Mouse (Mus musculus) lung, embryonic 15.5 days (tissue): ENCODE measurements around the gene Stn1. TPM values are rescaled to one million over a fixed set of nuclear protein-coding genes. Genes with fewer than 3 reads are reported as not detected.
A peak's percentile ranks its signal among the peaks of the same experiment; 100 is the strongest.

ENCODE experiments used
- ATAC-seq: fragments of 200-750 bp; cut with Nextera tagmentation; 2 replicates; pipeline ENCODE4 v1.8.0; 2017; ENCODE audit warnings: moderate number of reproducible peaks, borderline replicate concordance; ENCODE audit not compliant: low FRiP score, low TSS enrichment; ENCODE audit errors: extremely low read depth
- H3K27ac ChIP-seq: fragments of 300-500 bp; sonication (generic); 2 replicates; pipeline ENCODE4 v1.5.1; 2015; ENCODE audit warnings: moderate library complexity, mild to moderate bottlenecking, inconsistent platforms
- H3K27me3 ChIP-seq: fragments of 300-500 bp; sonication (generic); 2 replicates; pipeline ENCODE4 v1.6.1; 2015; ENCODE audit warnings: inconsistent platforms
- H3K36me3 ChIP-seq: fragments of 300-500 bp; sonication (generic); 2 replicates; pipeline ENCODE4 v1.6.1; 2015; ENCODE audit warnings: inconsistent platforms
- H3K4me1 ChIP-seq: fragments of 300-500 bp; sonication (generic); 2 replicates; pipeline ENCODE4 v1.6.1; 2015; ENCODE audit warnings: inconsistent platforms
- H3K4me2 ChIP-seq: fragments of 300-500 bp; sonication (generic); 2 replicates; pipeline ENCODE4 v1.6.1; 2015; ENCODE audit warnings: inconsistent platforms, mild to moderate bottlenecking, moderate library complexity
- H3K4me3 ChIP-seq: fragments of 300-500 bp; sonication (generic); 2 replicates; pipeline ENCODE4 v1.5.1; 2015; ENCODE audit warnings: mild to moderate bottlenecking, inconsistent platforms
- H3K9ac ChIP-seq: fragments of 300-500 bp; sonication (generic); 2 replicates; pipeline ENCODE4 v1.6.1; 2015; ENCODE audit warnings: inconsistent platforms
- H3K9me3 ChIP-seq: fragments of 300-500 bp; sonication (generic); 2 replicates; pipeline ENCODE4 v1.6.1; 2016; ENCODE audit warnings: inconsistent platforms
- WGBS: fragments of 180-500 bp; shearing (Covaris S2); methylation state at CpG from one replicate; pipeline ENCODE4 v1.1.7; 2015; 5-methylcytosine and 5-hydroxymethylcytosine counted together
- polyA plus RNA-seq: library from polyadenylated mRNA; unstranded; fragments of >200 nt; fragmentation: Nextera tagmentation; extraction: Ambion mirVana; gene quantifications from 2 replicates; pipeline ENCODE4 v1.2.1, GENCODE M21; 2015

The Stn1 gene
- polyA plus RNA-seq, 1 experiment from 2014 or later = 55.9 TPM

DNA sequence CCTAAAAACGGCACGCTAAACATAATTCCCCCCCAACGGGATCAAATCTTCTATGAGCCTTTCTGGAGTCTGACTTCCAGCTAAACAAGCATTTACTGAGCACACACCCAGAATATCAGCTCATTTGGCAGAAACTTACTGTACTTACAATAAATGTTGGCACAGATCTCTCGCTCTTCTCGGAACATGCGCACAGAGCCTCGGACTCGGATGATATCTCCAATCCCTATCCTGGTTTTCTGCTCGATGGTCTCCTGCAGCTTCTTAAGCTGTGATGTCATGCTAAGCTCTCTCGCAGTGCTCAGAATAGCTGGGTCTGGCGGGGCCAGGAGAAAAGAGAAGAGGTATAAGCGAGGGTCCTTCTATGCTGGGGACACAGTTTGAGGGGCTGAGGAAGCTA lies 20.4 kb downstream of the Stn1 start:
- peaks cover 19% of the 10 kb centered on the region for H3K4me1 ChIP-seq
- H3K27ac ChIP-seq = no peak overlapping the region
- H3K9ac ChIP-seq = no peak overlapping the region
- no peaks in the 10 kb centered on the region for H3K9me3 ChIP-seq
- peaks cover 34% of the 10 kb centered on the region for H3K36me3 ChIP-seq
- ATAC-seq = no peak
- no peak overlapping the region for H3K4me3 ChIP-seq
- H3K4me2 ChIP-seq = no peak overlapping the region
- 86% methylated on average over 12 of the region's 12 CpGs for WGBS
- no peaks in the 10 kb centered on the region for H3K27me3 ChIP-seq

DNA sequence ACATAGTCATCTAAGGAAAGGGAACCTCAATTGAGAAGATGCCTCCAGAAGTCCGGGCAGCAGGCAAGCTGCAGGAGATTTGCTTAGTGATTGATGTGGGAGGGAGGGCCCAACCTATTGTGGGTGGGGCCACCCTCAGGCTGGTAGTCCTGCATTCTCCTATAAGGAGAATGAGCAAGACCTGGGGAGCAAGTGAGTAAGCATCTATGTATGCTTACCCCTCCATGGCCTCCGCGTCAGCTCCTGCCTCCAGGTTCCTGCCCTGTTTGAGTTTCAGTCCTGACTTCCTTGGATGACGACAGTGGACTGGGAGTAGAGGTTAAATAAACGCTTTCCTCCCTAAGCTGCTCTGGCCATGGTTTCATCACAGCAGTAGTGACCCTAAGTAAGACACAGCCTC lies 22.2 kb downstream of the Stn1 start:
- WGBS = 54% methylated on average over 5 of the region's 5 CpGs
- H3K4me3 ChIP-seq = no peak overlapping the region
- no peak for ATAC-seq
- H3K4me1 ChIP-seq = peaks cover 30% of the 10 kb centered on the region
- no peaks in the 10 kb centered on the region for H3K27me3 ChIP-seq
- H3K4me2 ChIP-seq = no peak overlapping the region
- H3K36me3 ChIP-seq = peaks cover 27% of the 10 kb centered on the region
- no peak overlapping the region for H3K9ac ChIP-seq
- H3K9me3 ChIP-seq = no peaks in the 10 kb centered on the region
- no peak overlapping the region for H3K27ac ChIP-seq

DNA sequence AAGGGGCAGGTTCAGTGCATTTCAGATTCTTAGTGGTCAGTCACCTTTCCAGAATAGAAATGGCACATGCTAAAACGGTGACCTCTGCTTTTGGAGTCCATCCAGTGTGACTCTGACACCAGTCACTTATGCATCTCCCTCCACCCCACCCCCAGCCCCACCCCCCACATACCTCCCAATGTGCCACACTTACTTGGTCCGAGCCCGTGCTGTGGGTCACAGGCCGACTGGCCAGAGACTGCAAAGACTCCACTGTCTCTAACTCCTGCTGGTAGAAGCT lies 23.7 kb downstream of the Stn1 start:
- Histone ChIP-seq H3K36me3 (peaks cover 27% of the 10 kb centered on the region), H3K4me3 (no peak overlapping the region), H3K27ac (no peak overlapping the region), H3K4me2 (no peak overlapping the region; the same call in 1 of the 2 replicates), H3K9me3 (no peaks in the 10 kb centered on the region), H3K4me1 (peaks cover 45% of the 10 kb centered on the region), H3K9ac (no peak overlapping the region), H3K27me3 (no peaks in the 10 kb centered on the region)
- no peak for ATAC-seq
- 53% methylated on average over 4 of the region's 4 CpGs for WGBS

GRCm38 (mm10) chr19:47512794-47513617 lies 24.3 kb downstream of the Stn1 start:
- H3K4me1 ChIP-seq = peaks cover 50% of the 10 kb centered on the region
- ATAC-seq = no peak
- H3K27ac ChIP-seq = peak overlapping the region; percentile 87
- H3K4me3 ChIP-seq = no peak overlapping the region
- no peaks in the 10 kb centered on the region for H3K9me3 ChIP-seq
- 47% methylated on average over 21 of the region's 21 CpGs for WGBS
- no peaks in the 10 kb centered on the region for H3K27me3 ChIP-seq
- H3K9ac ChIP-seq = no peak overlapping the region
- H3K4me2 ChIP-seq = no peak overlapping the region; the same call in 1 of the 2 replicates
- H3K36me3 ChIP-seq = peaks cover 27% of the 10 kb centered on the region

DNA sequence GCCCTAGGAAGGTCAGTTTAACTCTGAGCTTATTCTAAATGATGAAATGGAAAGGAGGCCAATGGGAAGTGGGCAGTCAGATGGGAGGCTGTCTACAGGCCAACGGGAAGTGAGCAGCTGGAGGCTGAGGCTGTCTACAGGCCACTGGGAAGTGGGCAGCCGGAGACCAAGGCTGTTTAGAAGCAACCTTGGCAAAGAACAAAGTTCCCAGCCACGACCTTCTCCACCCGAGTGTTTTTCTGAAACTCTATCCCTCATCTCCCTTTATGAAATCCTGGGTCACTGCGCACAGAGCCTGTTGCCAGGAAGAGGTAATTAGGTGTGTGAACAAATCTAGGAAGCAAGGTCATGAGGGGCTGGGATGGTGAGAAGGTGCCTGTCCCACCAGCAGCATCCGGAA lies 25.3 kb downstream of the Stn1 start:
- Histone ChIP-seq H3K9me3 (no peaks in the 10 kb centered on the region), H3K4me3 (no peak overlapping the region), H3K27me3 (no peaks in the 10 kb centered on the region), H3K4me2 (no peak overlapping the region), H3K9ac (no peak overlapping the region), H3K36me3 (peaks cover 27% of the 10 kb centered on the region), H3K27ac (peak overlapping the region; percentile 87), H3K4me1 (peaks cover 59% of the 10 kb centered on the region)
- no peak for ATAC-seq
- 47% methylated on average over 6 of the region's 6 CpGs for WGBS

DNA sequence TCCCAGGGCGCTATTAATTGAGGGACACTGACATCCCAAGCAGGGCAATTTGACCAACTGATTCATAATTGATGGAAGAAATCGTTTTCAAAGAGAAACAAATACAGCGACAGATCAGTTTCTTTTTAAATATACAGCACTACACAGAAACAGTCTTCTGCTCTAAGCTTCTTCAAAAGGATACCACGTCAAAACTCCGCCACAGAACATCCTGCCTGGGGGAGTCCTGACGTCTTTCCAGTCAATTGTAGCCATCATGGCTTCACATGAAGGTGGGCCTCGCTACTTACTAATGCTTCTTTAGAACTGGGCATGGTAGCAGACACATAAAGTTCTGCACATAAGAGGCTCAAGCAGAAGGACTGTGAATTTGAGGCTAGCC lies 26.0 kb downstream of the Stn1 start:
- 67% methylated on average over 7 of the region's 7 CpGs for WGBS
- no peak overlapping the region for H3K9ac ChIP-seq
- H3K36me3 ChIP-seq = peaks cover 23% of the 10 kb centered on the region
- no peak overlapping the region for H3K4me3 ChIP-seq
- peak overlapping the region; percentile 87 for H3K27ac ChIP-seq
- H3K4me1 ChIP-seq = peaks cover 59% of the 10 kb centered on the region
- no peak overlapping the region for H3K4me2 ChIP-seq
- no peaks in the 10 kb centered on the region for H3K9me3 ChIP-seq
- no peak for ATAC-seq
- H3K27me3 ChIP-seq = no peaks in the 10 kb centered on the region

DNA sequence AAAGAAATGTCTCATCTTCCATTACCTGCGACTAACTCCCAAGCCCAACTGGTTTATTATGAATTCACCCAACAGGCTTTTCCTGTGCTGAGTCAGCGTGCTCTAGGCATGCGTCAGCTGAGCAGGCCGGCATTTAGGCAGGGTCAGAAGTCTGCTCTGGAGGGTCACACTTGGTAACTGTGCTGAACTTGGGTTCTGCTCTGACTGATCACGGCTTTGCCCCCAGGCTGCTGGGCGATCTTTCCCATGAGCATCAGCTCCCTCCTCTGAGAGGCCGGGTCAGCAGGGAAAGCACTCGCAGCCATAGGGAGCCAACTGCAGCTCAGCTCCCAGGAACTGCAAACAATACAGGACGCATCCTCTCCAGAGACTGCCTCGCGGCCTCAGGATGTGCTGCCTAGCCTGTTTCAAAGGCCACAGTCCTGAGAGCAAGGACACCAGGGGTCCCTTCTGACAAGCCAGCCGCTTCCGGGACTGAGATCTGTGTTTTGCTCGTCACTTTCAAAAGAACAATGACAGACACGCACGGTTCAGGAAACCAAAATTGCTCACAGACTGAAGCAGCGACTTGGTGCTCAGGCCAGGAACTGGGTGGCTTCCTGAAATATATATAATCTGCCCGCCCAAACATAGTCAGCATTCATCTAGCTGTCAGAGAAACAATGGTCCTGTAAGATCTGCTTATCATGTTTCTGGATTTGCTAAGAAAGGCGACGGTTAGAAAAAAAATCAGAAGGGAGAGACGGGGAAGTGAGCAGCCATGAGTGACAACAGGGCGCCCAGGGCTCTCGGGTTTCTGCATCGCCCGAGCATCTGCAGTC lies 26.6 kb downstream of the Stn1 start:
- H3K9me3 ChIP-seq = no peaks in the 10 kb centered on the region
- peak overlapping the region; percentile 90 for H3K27ac ChIP-seq
- 48% methylated on average over 25 of the region's 25 CpGs for WGBS
- ATAC-seq = peak; percentile 17; the same call in 1 of the 2 replicates
- no peak overlapping the region for H3K9ac ChIP-seq
- no peak overlapping the region for H3K4me3 ChIP-seq
- H3K4me1 ChIP-seq = peaks cover 59% of the 10 kb centered on the region
- no peaks in the 10 kb centered on the region for H3K27me3 ChIP-seq
- no peak overlapping the region for H3K4me2 ChIP-seq
- H3K36me3 ChIP-seq = peaks cover 17% of the 10 kb centered on the region; the same call in 1 of the 2 replicates

DNA sequence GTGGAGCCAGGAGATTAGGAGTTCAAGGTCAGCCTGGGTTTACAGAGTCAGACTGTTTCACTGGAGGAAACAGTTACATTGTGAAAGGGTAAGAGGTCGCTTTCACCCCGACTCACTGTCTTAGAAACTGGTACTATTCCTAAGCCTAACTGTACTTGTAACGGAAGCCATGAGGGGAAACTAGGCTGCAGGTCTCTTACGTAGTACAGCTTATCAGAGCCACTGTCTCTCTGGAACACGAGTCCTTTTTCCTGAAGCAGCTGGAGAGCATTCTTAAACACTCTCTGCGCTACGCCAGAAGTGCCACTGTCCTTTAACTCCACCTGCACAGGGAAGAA lies 27.2 kb downstream of the Stn1 start:
- no peak overlapping the region for H3K4me2 ChIP-seq
- 57% methylated on average over 7 of the region's 7 CpGs for whole genome bisulfite sequencing
- peaks cover 59% of the 10 kb centered on the region for H3K4me1 ChIP-seq
- H3K36me3 ChIP-seq = peaks cover 12% of the 10 kb centered on the region; the same call in 1 of the 2 replicates
- H3K9me3 ChIP-seq = no peaks in the 10 kb centered on the region
- H3K27ac ChIP-seq = peak overlapping the region; percentile 90
- no peak overlapping the region for H3K4me3 ChIP-seq
- H3K9ac ChIP-seq = no peak overlapping the region
- ATAC-seq = no peak
- H3K27me3 ChIP-seq = no peaks in the 10 kb centered on the region

DNA sequence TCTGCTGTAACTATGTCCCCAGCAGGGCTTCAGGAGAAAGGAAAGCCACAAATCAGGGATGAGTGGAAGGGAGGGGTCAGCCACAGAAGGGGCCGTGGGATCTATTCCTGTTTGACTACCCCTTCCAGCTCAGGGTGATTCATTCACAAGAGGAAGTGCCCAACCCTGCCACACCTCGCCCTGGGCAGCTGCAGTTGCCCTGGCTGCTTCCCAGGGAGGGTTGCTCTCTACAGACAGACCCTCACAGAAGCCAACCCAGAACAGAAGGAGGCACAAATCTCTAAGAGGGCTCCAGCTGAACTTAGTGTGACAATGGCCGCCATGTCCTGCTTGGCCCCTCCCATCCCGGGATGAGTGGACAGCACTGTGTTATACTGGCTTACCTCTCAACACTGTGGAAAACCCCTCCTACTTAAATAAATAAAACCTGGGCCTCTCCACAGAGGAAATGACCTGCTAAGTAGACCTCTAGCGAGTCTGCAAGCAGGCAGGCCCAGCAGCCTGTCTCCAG lies 28.5 kb downstream of the Stn1 start:
- Histone ChIP-seq H3K4me2 (no peak overlapping the region), H3K9ac (no peak overlapping the region), H3K27ac (peak overlapping the region; percentile 90), H3K4me1 (peaks cover 55% of the 10 kb centered on the region), H3K9me3 (no peaks in the 10 kb centered on the region), H3K36me3 (no peaks in the 10 kb centered on the region), H3K27me3 (no peaks in the 10 kb centered on the region), H3K4me3 (no peak overlapping the region)
- WGBS = 24% methylated on average over 5 of the region's 5 CpGs
- ATAC-seq = peak; percentile 31; the same call in 1 of the 2 replicates

DNA sequence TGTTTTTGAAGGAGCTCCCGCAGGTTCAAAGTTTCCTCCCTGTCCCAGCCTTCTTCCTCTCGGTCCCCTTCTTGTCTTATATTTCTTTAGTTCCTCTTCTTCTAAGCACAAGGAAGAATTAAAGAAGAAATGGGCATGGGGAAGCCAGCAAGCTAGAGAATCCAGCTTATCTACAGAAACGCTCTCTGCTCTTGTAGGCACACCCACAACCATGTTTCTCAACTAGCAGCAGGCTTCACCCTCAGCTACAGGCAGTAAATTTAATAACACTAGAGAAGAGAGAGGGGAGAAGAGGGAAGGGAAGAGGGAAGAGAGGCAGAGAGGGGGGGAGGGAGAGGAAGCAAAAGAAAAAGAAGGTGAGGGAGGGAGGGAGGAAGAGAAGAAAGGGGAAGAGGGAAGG lies 29.1 kb downstream of the Stn1 start:
- H3K4me2 ChIP-seq = no peak overlapping the region
- no peak for ATAC-seq
- no peaks in the 10 kb centered on the region for H3K36me3 ChIP-seq

GRCm38 (mm10) chr19:47507128-47508121 lies 29.9 kb downstream of the Stn1 start:
- H3K36me3 ChIP-seq = peaks cover 3% of the 10 kb centered on the region; the same call in 1 of the 2 replicates
- peaks cover 44% of the 10 kb centered on the region for H3K4me1 ChIP-seq
- no peak for ATAC-seq
- H3K4me2 ChIP-seq = peak overlapping the region; percentile 21
- no peak overlapping the region for H3K4me3 ChIP-seq
- peak overlapping the region; percentile 90 for H3K27ac ChIP-seq
- H3K9me3 ChIP-seq = no peaks in the 10 kb centered on the region
- H3K9ac ChIP-seq = no peak overlapping the region
- 39% methylated on average over 27 of the region's 27 CpGs for WGBS
- no peaks in the 10 kb centered on the region for H3K27me3 ChIP-seq

More for the DNA sequence above, 29.1 kb downstream of the Stn1 start:
- no peak overlapping the region for H3K4me3 ChIP-seq
- H3K9ac ChIP-seq = no peak overlapping the region
- no peaks in the 10 kb centered on the region for H3K27me3 ChIP-seq
- H3K4me1 ChIP-seq = peaks cover 51% of the 10 kb centered on the region
- peak overlapping the region; percentile 90 for H3K27ac ChIP-seq
- 49% methylated on average over 3 of the region's 3 CpGs for WGBS
- no peaks in the 10 kb centered on the region for H3K9me3 ChIP-seq
